Mouse (Mus musculus): ENCODE measurements around the gene Hykk. TPM values are rescaled to one million over a fixed set of nuclear protein-coding genes. Genes with fewer than 3 reads are reported as not detected.

The Hykk gene
- polyA plus RNA-seq, 1 experiment from 2014 or later: 1.8 TPM

DNA sequence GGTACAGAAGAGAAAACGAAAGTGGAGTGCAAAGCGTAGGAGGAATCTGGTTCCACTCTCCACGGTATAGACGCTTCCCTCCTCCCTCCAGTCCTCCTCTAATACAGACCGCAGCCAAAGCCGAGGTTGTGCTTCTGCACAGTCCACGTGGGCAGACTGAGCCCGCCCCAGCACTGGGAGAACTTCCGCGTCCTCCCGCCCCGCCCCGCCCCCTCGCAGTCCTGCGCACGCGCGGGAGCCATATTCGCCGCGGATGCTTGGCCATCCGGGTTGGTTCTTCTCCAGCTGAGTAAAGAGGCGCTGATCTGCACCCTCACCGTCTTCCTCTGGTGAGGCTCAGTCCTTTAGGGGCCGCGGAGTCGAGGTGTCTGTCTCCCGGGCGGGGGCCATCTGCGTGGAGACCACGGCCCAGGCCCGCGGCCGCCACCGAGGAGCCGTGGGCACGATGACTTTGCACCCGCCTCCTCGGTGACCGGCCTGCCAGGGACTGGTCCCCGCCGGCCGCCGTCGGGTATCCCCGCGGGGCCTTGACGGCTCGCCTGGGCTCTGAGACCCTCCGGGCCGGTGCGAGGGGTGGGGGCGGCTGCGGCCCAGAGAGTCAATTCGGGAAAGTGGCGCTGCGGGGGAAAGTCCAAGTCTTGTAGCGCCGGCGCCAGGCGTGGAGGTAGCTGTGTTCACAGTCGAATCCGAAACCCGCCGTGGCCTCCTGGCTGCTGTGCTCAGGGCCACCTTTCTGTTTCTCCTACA, 33.7 kb downstream of the Hykk start, which contains the start of the genes Psma4 and AY074887:
TSS of gene Psma4 (plus strand) at position 216 of the 747 bp plus-strand sequence.
TSS of gene AY074887 (minus strand) at position 424 of the 747 bp plus-strand sequence.
- no peaks in the 10 kb centered on the region for H3K9me3 ChIP-seq (replicated peaks; ENCODE audit: control insufficient read depth, low read length, poor library complexity, severe bottlenecking)
- H3K4me1 ChIP-seq (ENCODE audit: control insufficient read depth, insufficient read depth, low read length): peaks cover 18% of the 10 kb centered on the region
- peak within 1 kb of the TSS; percentile 95 for H3K27ac ChIP-seq (ENCODE audit: low read length)
- H3K27me3 ChIP-seq (ENCODE audit: control insufficient read depth, insufficient read depth, low read depth, low read length): no peaks in the 10 kb centered on the region
- WGBS: under 1% methylated on average over 65 of the region's 65 CpGs
- H3K4me3 ChIP-seq (ENCODE audit: low read depth, low read length): peak within 1 kb of the TSS; percentile 99
- peak within 1 kb of the TSS; percentile 93 for H3K9ac ChIP-seq (ENCODE audit: low read depth, low read length)
- ATAC-seq: peak; percentile 100
- peaks cover 10% of the 10 kb centered on the region for H3K36me3 ChIP-seq (ENCODE audit: control insufficient read depth, insufficient read depth, low read length)
- peak within 1 kb of the TSS; percentile 70 for H3K4me2 ChIP-seq (ENCODE audit: low read length)

DNA sequence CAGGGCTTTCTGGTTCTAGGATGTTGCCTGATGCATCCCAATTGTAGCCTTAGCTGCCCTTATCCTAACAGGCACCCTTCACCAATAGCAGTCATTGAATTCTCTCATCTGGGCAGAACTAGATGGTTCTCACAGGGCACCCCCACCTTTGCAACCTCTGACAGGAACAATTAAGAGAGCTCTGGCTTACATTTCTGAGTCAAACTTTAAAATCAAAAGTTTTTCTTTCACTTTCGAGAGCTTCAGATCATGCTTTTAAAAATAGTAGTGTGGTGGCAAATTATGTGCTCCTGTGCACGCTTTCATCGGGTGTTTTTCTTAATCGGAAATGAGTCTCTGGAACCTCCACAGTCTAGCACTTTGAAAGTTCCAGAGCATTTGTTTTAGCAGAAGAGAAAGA, 44.0 kb downstream of the Hykk start:
- no peak overlapping the region for H3K27ac ChIP-seq (ENCODE audit: low read length)
- no peak overlapping the region for H3K4me2 ChIP-seq (ENCODE audit: low read length)
- H3K9me3 ChIP-seq (replicated peaks; ENCODE audit: control insufficient read depth, low read length, poor library complexity, severe bottlenecking): no peaks in the 10 kb centered on the region
- no peak for ATAC-seq
- peaks cover 16% of the 10 kb centered on the region for H3K36me3 ChIP-seq (ENCODE audit: control insufficient read depth, insufficient read depth, low read length)
- H3K4me1 ChIP-seq (ENCODE audit: control insufficient read depth, insufficient read depth, low read length): no peaks in the 10 kb centered on the region
- H3K9ac ChIP-seq (ENCODE audit: low read depth, low read length): no peak overlapping the region
- no peak overlapping the region for H3K4me3 ChIP-seq (ENCODE audit: low read depth, low read length)
- no peaks in the 10 kb centered on the region for H3K27me3 ChIP-seq (ENCODE audit: control insufficient read depth, insufficient read depth, low read depth, low read length)
- 91% methylated on average over 4 of the region's 4 CpGs for WGBS

DNA sequence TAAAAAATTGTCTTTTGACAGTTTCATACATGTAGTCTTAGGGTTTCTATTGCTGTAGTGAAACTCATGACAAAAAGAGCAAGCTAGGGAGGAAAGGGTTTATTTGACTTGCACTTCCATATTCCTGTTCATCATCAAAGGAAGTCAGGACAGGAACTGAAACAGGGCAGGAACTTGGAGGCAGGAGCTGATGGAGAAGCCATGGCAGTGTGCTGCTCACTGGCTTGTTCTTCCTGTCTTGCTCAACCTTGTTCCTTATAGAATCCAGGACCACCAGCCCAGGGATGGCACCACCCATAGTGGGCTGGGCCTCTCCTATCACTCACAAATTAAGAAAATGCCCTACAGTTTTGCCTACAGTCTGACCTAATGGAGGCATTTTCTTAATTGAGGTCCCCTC, 46.6 kb downstream of the Hykk start:
- no peak for ATAC-seq
- Histone ChIP-seq H3K4me3 (ENCODE audit: low read depth, low read length) (no peak overlapping the region), H3K4me1 (ENCODE audit: control insufficient read depth, insufficient read depth, low read length) (no peaks in the 10 kb centered on the region), H3K27me3 (ENCODE audit: control insufficient read depth, insufficient read depth, low read depth, low read length) (no peaks in the 10 kb centered on the region), H3K4me2 (ENCODE audit: low read length) (no peak overlapping the region), H3K9me3 (replicated peaks; ENCODE audit: control insufficient read depth, low read length, poor library complexity, severe bottlenecking) (no peaks in the 10 kb centered on the region), H3K27ac (ENCODE audit: low read length) (no peak overlapping the region), H3K9ac (ENCODE audit: low read depth, low read length) (no peak overlapping the region), H3K36me3 (ENCODE audit: control insufficient read depth, insufficient read depth, low read length) (peaks cover 4% of the 10 kb centered on the region)

DNA sequence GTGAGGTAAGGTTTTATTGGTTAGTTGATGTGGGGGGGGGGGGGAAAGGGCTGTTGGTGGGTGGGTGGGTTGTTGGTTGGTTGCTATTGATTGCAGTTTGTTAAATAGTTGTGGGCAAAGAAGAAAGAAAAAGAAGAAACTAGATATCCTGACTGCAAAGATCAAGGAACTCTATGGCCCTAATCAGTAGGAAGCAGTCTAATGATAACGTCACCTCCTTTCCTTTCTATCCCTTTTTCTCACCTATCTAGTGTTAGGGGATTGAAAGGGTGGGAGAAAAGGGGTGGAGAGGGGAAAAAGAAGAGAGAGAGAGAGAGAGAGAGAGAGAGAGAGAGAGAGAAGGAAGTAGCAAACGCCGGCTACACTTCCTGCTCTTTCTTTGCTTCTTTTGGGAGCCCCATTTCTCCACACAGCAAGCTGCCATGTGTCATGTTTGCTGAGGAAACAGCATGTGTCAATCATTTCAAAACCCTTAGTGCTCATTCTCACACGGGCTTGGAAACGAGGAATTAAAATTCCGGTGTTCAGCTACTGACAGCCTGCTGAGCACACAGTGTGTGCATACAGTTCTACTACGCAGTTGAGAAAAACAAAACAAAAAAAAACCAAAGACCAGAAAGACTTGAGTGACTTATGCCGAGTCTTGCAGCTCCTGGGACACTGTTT, 53.0 kb downstream of the Hykk start:
- Histone ChIP-seq H3K27me3 (ENCODE audit: control insufficient read depth, insufficient read depth, low read depth, low read length) (no peaks in the 10 kb centered on the region), H3K9me3 (replicated peaks; ENCODE audit: control insufficient read depth, low read length, poor library complexity, severe bottlenecking) (no peaks in the 10 kb centered on the region), H3K27ac (ENCODE audit: low read length) (no peak overlapping the region), H3K4me2 (ENCODE audit: low read length) (no peak overlapping the region), H3K4me3 (ENCODE audit: low read depth, low read length) (no peak overlapping the region), H3K36me3 (ENCODE audit: control insufficient read depth, insufficient read depth, low read length) (no peaks in the 10 kb centered on the region), H3K9ac (ENCODE audit: low read depth, low read length) (no peak overlapping the region), H3K4me1 (ENCODE audit: control insufficient read depth, insufficient read depth, low read length) (no peaks in the 10 kb centered on the region)
- ATAC-seq: no peak
- WGBS: 59% methylated on average over 8 of the region's 8 CpGs

DNA sequence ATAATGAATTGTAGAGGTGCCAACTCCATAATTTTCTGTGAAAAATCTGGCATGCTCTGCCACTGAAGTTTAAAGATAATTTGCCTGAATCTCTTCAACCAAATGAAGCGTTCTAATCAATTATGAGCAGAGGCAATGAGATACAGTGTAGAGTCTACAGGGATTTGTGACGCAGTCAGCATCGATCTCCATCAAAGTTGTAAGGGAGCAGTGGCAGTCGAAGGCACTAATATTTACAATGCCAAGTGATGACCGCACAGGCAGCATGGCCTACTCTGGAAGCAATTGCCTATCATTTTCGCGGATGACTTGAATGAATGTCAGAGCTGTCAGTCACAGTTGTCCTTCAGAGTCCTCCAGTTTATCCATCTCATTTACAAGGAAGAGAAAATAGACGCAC, 63.6 kb downstream of the Hykk start, which contains the start of gene Chrna5:
TSS of gene Chrna5 (plus strand) at position 207 of the 400 bp plus-strand sequence.
- Histone ChIP-seq H3K27me3 (ENCODE audit: control insufficient read depth, insufficient read depth, low read depth, low read length) (peaks cover 11% of the 10 kb centered on the region), H3K9ac (ENCODE audit: low read depth, low read length) (peak within 1 kb of the TSS; percentile 63), H3K36me3 (ENCODE audit: control insufficient read depth, insufficient read depth, low read length) (no peaks in the 10 kb centered on the region), H3K4me1 (ENCODE audit: control insufficient read depth, insufficient read depth, low read length) (peaks cover 9% of the 10 kb centered on the region; the same call in 1 of the 2 replicates), H3K4me2 (ENCODE audit: low read length) (peak within 1 kb of the TSS; percentile 75), H3K27ac (ENCODE audit: low read length) (peak within 1 kb of the TSS; percentile 23; the same call in 1 of the 2 replicates), H3K9me3 (replicated peaks; ENCODE audit: control insufficient read depth, low read length, poor library complexity, severe bottlenecking) (no peaks in the 10 kb centered on the region), H3K4me3 (ENCODE audit: low read depth, low read length) (peak within 1 kb of the TSS; percentile 56)
- ATAC-seq: 0 out of 2 replicates have a peak, but pooled peaks have one; percentile 54
- 31% methylated on average over 8 of the region's 8 CpGs for WGBS

DNA sequence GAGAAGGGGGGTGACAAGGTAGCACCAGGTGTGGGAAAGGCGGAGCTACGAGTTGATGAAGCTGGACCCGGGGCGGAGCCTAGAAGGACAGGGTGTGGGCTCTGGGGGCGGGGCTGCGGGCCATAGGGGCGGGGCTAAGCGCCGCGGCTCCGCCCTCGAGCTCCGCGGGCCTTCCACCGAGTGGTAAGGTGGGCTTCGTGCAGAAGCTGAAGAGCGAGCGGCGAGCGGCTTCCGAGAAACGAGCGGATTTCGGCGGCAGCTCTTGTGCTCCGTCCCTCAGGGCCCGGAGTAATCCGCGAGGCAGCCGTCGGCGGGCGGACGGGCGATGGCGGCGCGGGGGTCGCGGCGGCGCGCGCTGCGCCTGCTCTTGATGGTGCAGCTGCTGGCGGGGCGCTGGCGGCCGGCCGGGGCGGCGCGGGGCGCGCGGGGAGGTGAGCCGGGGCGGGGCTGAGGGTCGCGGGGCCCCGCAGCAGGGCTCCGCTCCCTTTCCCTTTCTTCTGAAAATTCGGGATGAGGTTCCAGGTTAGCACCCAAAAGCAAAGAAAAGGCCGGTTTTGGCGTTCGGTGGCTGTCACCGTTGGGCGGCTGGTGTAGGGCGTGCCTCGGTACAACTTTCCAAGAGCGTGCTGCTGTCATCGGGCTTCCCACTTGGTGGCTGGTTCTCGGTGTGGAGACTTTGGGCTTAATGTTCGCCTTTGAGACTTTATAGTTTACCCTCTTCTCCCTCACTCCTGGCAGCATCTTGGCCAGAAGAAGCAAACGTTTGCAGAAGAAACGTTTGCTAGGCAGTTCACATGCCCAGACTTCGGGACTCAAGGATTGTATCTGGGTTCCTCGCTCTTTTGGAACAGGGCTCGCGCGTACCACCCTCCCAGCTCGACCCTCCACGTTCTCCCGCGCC, 64.5 kb downstream of the Hykk start:
- H3K9me3 ChIP-seq (replicated peaks; ENCODE audit: control insufficient read depth, low read length, poor library complexity, severe bottlenecking): no peaks in the 10 kb centered on the region
- H3K9ac ChIP-seq (ENCODE audit: low read depth, low read length): peak overlapping the region; percentile 63
- H3K36me3 ChIP-seq (ENCODE audit: control insufficient read depth, insufficient read depth, low read length): no peaks in the 10 kb centered on the region
- H3K4me3 ChIP-seq (ENCODE audit: low read depth, low read length): peak overlapping the region; percentile 56
- 1% methylated on average over 79 of the region's 85 CpGs for whole genome bisulfite sequencing
- peak overlapping the region; percentile 23; the same call in 1 of the 2 replicates for H3K27ac ChIP-seq (ENCODE audit: low read length)
- ATAC-seq: peak; percentile 77
- H3K4me2 ChIP-seq (ENCODE audit: low read length): peak overlapping the region; percentile 75
- peaks cover 11% of the 10 kb centered on the region for H3K27me3 ChIP-seq (ENCODE audit: control insufficient read depth, insufficient read depth, low read depth, low read length)
- H3K4me1 ChIP-seq (ENCODE audit: control insufficient read depth, insufficient read depth, low read length): peaks cover 9% of the 10 kb centered on the region; the same call in 1 of the 2 replicates

DNA sequence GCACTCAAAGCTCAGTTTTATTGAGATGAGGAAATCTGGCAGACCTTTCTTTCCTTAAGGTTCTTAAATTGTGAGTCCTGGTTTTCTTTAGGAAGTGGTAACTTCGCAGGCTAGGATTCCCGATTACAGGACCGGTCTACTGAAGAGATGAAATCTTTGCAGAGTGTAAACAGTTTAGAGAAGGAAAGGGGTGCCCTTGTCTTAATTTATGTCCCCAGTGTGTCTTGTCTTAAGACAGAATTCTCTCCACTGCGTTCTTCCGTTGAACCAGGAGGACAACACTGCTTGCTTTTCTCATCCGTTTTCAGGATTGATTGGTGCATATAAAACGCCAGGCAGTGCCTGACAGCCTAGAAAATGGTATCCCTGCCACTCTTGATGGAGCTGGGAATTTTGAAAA, 65.3 kb downstream of the Hykk start:
- Histone ChIP-seq H3K9ac (ENCODE audit: low read depth, low read length) (no peak overlapping the region), H3K27ac (ENCODE audit: low read length) (no peak overlapping the region), H3K27me3 (ENCODE audit: control insufficient read depth, insufficient read depth, low read depth, low read length) (peaks cover 11% of the 10 kb centered on the region), H3K9me3 (replicated peaks; ENCODE audit: control insufficient read depth, low read length, poor library complexity, severe bottlenecking) (no peaks in the 10 kb centered on the region), H3K4me2 (ENCODE audit: low read length) (peak overlapping the region; percentile 75), H3K36me3 (ENCODE audit: control insufficient read depth, insufficient read depth, low read length) (no peaks in the 10 kb centered on the region), H3K4me1 (ENCODE audit: control insufficient read depth, insufficient read depth, low read length) (peaks cover 9% of the 10 kb centered on the region; the same call in 1 of the 2 replicates), H3K4me3 (ENCODE audit: low read depth, low read length) (peak overlapping the region; percentile 56)
- WGBS: 4% methylated on average over 7 of the region's 7 CpGs
- ATAC-seq: no peak

DNA sequence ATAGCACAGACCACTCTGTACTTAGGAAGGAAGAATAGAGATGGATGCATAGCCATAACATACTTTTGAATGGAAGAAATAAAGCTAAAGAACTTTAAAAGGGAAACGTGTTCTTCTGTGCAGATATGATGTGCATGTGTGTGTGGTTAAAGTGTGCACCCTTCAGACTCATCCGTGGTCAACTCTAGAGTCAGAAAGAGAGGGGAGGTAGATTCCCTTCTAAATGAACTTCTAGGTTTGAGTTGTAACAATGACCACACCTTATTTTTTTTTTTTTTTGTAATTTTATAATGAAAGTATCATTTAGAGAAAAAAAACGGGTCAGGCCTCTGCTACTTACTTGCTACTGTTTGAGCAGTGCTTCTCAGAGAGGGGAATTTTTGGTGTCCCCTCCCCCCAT, 73.3 kb downstream of the Hykk start:
- H3K4me2 ChIP-seq (ENCODE audit: low read length): no peak overlapping the region
- no peak overlapping the region for H3K9ac ChIP-seq (ENCODE audit: low read depth, low read length)
- H3K27ac ChIP-seq (ENCODE audit: low read length): no peak overlapping the region
- H3K4me1 ChIP-seq (ENCODE audit: control insufficient read depth, insufficient read depth, low read length): no peaks in the 10 kb centered on the region
- H3K4me3 ChIP-seq (ENCODE audit: low read depth, low read length): no peak overlapping the region
- no peak for ATAC-seq
- H3K9me3 ChIP-seq (replicated peaks; ENCODE audit: control insufficient read depth, low read length, poor library complexity, severe bottlenecking): no peaks in the 10 kb centered on the region
- H3K27me3 ChIP-seq (ENCODE audit: control insufficient read depth, insufficient read depth, low read depth, low read length): no peaks in the 10 kb centered on the region
- no peaks in the 10 kb centered on the region for H3K36me3 ChIP-seq (ENCODE audit: control insufficient read depth, insufficient read depth, low read length)
- 78% methylated on average over 3 of the region's 3 CpGs for WGBS
